Mouse (Mus musculus): ENCODE data around the gene Atp6v0a1.

DNA sequence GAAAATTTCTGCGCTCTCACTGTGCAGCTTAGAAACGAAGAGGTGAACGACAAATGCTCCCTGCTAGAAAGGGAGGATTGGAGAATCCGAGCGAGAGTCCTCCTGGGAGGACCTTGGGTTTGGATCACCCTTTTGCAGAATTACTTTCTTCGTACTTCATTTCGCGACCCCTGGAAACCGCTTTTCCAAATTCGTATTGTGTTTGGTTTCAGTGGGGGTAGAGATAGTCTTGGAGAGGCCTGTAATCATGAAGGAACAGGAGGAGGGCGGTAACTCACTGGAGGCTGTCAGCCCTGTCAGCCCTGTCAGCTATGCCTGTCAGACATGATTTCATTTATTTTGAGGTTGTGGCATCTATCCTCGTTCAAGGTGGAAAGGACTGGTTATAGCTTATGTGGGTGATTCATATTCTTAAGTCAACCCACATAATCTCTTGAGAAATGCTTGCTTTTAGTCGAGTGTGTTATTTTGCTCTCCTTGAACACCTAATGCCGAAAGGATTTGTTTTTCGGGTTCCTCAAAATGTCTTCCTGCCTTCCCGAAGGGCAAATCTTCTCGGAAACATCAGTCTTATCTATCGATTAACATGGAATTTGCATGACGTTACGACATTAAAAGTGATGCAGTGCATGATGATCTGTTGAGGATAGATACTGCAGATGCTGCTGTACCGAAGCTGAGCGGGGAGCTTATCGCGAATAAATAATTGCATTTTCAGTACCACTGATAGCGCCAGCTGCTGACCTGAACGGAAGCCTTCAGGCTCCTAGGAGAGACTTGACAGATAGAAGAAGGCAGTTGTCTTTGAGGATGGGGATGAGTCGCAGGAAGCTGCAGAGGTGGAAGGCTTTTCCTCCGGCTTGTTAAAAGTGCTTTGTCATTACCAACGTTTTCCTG lies 884 bp downstream of the Atp6v0a1 start:
- TF ChIP-seq CTCF (IDR thresholded peaks at IDR 0.05) (peak; percentile 28), EP300 (IDR thresholded peaks at IDR 0.05; ENCODE audit: insufficient read depth, low read depth, low read length) (no peak), POLR2A (IDR thresholded peaks at IDR 0.05; ENCODE audit: insufficient read depth, low read depth, low read length) (no peak)
